Mouse (Mus musculus) thymus, postnatal 25 days (tissue): ENCODE results near the gene Rnf113a1.
A peak's percentile ranks its signal among the peaks of the same experiment; 100 is the strongest.
"Not testable (repeated sequence)": the region's sequence is repeated elsewhere in the genome, so short reads cannot be mapped to it uniquely, and the experiment has no call there.

Source experiments
- DNase-seq: peaks from one replicate; pipeline ENCODE4 v3.0.0; 2022

The Rnf113a1 gene

DNA sequence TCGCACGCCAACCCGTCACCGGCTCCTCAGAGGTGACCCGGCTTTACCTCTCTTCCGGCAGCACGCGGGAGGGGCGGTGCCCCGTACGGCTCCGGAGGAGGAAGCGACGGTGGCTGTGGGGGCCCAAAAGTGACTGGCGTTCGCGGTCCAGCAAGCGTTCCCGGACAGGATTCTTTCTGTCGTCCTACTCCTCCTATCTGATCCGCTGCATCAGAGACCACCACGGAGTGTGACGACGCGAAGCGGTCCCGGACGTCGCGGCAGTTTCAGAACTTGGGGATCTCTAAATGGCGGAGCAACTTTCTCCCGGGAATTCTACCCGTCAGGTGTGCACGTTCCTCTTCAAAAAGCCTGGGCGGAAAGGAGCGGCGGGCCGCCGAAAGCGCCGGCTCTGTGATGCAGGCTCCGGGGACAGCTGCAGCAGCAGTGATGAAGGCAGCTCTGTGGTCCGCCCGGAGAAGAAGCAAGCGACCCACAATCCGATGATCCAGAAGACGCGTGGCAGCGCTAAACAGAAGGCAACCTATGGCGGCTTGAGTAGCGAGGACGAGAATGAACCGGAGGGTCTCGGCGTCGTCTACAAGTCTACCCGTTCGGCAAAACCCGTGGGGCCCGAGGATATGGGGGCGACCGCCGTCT lies at the start of gene Rnf113a1, which contains the start of gene Ndufa1:
Rnf113a1 (plus strand) TSS at position 141 of the 639 bp plus-strand sequence.
Ndufa1 (minus strand) TSS at position 59 of the 639 bp plus-strand sequence.
- DNase-seq = peak; percentile 83

DNA sequence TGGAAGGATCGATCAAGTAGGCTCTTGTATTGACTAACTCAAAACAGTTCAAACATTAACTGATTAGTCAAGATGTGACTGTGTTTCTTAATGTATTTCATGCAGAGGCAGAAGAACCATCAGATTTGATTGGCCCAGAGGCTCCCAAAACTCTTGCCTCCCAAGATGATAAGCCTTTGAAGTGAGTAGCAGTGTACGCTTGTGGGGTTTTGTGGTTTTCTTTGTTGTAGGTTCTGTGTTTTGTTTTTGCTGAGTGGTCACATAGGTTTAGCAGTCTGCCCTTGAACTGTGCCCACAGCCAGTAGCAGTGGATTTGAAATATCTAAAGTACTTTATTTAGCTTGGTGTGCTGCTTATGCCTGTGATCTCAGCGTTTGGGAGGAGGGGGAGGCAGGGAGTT lies 49.3 kb upstream of the Rnf113a1 start:
- no peak for DNase-seq

DNA sequence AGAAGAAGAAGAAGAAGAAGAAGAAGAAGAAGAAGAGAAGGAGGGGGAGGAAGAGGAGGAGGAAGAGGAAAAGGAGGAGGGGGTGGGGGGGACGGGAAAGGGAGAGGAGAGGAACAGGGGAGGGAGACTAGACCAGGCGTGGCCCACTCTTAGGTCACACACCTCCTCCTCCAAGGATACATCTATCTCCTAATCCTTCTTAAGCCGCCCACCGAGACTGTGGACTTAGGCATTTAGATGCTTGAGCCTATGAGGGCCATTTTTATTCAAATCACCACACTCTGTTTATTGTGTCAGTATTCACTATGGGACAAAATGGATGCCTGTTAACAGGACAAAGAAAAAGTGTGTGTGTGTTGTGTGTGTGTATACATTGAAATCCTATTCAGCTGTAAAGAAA lies 46.5 kb upstream of the Rnf113a1 start:
- DNase-seq = not testable (repeated sequence)

DNA sequence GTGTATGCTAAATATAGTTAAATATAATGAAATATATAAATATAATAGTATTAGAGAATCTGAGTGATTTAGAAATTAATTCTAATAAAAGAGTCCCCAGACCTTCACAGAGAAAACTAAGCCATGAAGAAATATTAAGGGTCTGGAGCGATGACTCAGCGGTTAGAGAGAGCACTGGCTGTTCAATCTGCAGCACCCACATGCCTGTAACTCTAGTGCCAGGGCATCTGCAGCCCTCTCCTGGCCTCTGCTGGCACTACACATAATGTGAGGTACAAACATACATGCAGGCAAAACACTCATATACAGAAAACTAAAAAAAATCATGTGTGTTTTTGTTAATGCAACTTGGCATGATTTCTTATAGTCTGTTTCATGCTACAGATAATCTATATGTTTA lies 46.1 kb upstream of the Rnf113a1 start:
- DNase-seq = peak; percentile 43

DNA sequence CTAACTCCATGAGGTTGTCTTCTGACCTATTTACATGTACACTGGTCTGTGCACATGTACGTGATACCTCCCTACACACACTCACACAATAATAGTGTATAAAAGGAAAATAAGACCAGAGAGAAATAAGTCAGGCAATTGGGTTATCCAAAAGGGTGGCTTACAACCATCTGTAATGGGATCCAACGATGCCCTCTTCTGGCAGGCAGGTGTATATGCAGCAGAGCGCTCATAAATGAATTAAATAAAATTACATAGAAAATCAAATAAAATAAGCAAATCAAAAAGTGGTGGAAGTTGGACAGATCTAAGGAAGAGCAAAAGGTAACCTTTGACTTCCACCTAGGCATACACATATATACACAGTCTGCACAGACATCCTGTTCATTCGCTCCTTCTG lies 33.2 kb upstream of the Rnf113a1 start:
- DNase-seq = peak; percentile 2

DNA sequence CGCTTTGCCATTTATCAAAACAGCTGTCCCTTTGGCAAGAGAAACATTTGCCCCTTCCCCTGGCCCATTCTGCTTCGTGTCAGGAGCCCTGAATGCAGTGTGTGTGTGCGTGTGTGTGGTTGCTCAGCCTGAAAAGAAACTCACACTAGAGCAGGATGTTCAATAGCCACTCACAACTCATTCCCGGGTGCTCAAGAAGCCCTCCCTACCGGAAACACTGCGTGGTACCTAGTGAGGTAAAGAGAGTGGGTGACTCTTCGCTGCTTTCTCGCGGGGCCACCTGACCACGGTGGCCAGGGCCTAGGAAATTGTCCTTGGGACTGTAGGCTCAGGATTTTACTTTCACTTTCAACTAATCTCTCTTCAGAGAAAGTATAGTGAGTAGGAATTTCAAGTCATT lies 29.9 kb upstream of the Rnf113a1 start:
- DNase-seq = peak; percentile 3

DNA sequence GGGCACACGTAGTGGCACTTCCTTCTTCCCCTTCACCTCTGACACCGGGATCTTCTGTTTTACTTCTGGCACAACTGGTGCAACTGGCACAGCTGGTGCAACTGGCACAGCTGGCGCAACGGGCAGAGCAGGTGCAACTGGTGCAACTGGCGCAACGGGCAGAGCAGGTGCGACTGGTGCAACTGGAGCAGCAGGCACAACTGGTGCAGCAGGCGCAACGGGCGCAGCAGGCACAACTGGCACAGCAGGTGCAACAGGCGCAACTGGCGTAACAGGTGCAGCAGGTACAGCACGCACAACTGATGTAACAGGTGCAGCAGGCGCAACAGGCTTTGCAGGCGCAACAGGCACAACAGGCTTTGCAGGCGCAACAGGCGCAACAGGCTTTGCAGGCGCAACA lies 27.9 kb upstream of the Rnf113a1 start:
- DNase-seq = no peak

DNA sequence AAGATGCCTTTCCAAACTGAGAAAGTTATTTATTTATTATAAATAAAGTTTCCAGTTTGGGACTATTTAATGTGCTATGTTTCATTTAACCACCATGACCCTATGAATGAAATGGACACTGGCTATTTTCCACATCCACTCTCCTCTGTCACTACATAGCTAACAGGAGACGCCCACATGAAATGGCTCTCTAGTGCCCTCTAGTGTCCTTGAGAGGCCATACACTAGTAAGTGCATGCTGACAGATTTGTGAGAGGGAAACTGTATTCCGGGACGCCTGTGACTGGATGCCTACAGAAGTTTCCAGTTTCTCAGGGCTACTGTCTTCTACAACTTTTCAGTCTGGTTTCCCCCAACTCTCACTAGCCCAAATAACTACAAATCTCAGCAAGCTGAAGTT lies 24.0 kb upstream of the Rnf113a1 start:
- DNase-seq = peak; percentile 25

DNA sequence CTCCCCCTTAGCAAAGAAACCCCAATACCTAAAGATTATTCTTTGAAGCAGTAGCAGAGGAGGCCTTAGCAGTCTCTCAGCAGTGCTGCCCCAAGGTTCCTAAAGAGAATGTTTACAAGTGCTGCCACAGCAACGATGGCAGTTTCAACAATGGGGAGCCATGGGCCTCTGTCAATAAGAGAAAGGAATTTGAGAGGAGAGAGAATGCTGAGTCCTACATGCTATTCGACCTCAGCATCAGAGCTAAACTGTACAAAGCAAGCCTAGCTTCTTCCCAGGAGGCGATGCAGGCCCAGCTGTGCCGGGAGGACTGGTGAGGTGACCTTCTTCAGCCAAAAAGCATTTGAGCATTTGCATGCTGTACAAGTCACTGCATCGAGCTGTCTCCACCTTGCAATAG lies 22.3 kb upstream of the Rnf113a1 start, which contains the start of gene Akap14:
Akap14 (minus strand) TSS at position 101 of the 400 bp plus-strand sequence.
- DNase-seq = no peak

DNA sequence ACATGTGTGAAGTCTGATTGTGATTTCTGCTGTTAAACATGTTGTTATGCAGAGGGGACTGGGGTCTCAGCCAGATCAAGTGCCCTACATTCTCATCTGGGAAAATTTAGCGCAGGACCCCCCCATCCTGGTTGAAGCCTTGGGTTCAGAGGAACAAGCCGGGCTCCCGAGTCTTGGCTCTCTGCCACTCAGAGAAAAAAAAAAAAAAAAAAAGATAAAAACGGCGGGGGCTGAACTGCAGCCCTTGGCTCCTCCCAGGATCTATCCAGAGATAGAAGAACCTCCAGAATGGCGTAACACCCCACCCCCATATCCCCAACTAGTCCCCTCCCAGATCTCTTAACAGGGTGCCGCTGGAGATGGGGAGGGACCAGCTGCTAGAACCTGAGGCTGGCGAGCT lies 6.6 kb upstream of the Rnf113a1 start:
- not testable (repeated sequence) for DNase-seq

DNA sequence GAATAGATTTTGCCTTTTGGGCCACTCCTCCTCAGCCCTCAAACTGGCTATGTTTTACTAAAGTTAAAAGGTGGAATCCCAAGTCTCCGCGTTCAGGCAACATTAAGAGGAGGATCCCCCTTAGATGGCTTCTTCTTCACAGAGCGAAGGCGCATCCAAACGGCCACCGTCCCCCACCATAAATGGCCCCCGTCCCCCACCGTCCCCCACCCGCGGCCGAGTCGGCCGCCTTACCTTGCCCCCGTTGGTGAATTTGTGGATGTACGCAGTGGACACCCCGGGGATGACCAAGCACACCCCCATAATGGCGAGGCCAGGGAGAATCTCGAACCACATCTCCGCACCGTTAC lies 315 bp upstream of the Rnf113a1 start:
- no peak for DNase-seq

DNA sequence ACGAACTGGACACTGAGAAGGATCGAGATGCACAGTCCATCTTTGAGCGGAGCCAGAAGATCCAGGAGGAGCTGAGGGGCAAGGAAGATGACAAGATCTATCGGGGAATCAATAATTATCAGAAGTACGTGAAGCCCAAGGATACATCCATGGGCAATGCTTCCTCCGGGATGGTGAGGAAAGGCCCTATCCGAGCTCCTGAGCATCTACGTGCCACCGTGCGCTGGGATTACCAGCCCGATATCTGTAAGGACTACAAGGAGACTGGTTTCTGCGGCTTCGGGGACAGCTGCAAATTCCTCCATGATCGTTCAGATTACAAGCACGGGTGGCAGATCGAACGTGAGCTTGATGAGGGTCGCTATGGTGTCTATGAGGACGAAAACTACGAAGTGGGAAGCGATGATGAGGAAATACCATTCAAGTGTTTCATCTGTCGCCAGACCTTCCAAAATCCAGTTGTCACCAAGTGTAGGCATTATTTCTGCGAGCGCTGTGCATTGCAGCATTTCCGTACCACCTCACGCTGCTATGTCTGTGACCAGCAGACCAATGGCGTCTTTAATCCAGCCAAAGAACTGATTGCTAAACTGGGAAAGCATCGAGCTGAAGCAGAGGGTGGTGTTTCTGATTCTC lies 817 bp downstream of the Rnf113a1 start:
- DNase-seq = peak; percentile 5

DNA sequence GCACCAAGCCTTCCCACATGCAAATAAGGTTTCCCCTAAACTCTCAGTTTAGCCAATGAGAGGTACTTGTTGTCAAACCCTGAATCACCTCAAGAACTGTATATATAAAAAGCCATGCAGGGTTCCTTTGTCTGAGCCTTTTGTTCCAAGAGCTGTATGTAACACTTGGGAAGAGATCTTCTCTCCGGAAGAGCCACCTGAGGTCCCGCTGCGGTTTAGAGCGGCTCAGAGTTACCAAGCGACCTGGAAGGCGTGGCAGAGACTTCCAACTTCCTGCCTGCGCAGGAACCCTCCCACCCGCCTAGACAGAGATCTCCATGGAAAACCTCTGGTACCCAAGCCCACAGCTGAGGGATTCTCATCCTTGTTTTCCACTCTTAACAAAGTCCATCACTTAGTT lies 7.6 kb downstream of the Rnf113a1 start:
- no peak for DNase-seq

DNA sequence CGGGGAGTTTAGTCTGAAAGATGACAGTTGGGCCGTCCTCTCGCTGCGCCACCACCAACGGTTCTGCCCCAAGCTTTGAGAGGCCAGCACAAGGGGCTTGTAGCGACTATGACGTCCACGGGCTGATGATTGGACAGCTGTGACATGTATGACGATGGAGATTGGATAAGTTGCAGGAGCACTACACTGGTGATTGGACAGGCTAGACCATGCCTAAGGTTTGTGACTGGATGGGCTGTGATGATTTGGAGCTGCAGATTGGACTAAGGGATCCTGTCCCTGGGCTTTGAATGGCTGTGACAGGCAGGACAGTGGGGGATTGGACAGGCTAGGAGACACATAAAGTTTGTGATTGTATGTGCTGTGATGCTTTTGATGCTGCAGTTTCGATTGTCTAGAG lies 19.9 kb downstream of the Rnf113a1 start, which contains the start of gene Gm9:
Gm9 (minus strand) TSS at position 101 of the 400 bp plus-strand sequence.
- DNase-seq = no peak

DNA sequence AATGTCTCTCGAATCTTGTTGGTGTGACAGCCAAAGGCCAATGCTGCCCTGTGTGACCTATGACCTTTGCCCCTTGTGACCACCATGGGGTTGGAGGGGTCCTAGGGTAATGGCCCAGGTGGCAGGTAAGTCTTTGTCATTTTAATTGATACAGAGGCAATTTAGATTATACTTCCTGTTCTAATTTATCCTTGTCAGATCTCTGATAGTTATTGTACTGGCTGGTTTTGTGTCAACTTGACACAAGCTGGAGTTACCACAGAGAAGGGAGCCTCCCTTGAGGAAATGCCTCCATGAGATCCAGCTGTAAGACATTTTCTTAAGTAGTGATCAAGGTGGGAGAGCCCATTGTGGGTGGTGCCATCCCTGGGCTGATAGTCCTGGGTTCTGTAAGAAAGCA lies 31.1 kb downstream of the Rnf113a1 start, which contains the start of gene Rhox1:
Rhox1 (minus strand) TSS at position 101 of the 400 bp plus-strand sequence.
- not testable (repeated sequence) for DNase-seq
